Mouse (Mus musculus) hematopoietic stem cell, adult 5-6 weeks (primary cell): ENCODE results near the gene Wnk3. TPM values are rescaled to one million over a fixed set of nuclear protein-coding genes. Genes with fewer than 3 reads are reported as not detected.

Experiments
- total RNA-seq: library from RNA; stranded (forward); fragments of 172-1452, 232-1000 nt; gene quantifications from 2 replicates; pipeline ENCODE4 v1.2.3, GENCODE M21; 2017

Wnk3 gene
- total RNA-seq, 1 experiment from 2014 or later, result 0.55 TPM

Other genes with a start within 250 kb of the Wnk3 start
- 54.8 and 62.5 TPM in 2 replicates for gene Gnl3l, start 180.8 kb upstream of the Wnk3 start, total RNA-seq
- 4.6 and 6.7 TPM in 2 replicates for gene Fgd1, start 151.9 kb upstream of the Wnk3 start, total RNA-seq
- 42.7 and 46.9 TPM in 2 replicates for gene Tsr2, start 101.5 kb upstream of the Wnk3 start, total RNA-seq
- 11.5 and 11.8 TPM in 2 replicates for gene Fam120c, start 146.1 kb downstream of the Wnk3 start, total RNA-seq